Mouse (Mus musculus): ENCODE results near the gene Mier2.

- TF ChIP-seq CTCF (IDR thresholded peaks at IDR 0.05; ENCODE audit: extremely low read depth, insufficient read depth, low read length) (no peak), POLR2A (IDR thresholded peaks at IDR 0.05; ENCODE audit: extremely low read depth, insufficient read depth, low read length) (no peak)
Observed at GRCm38 (mm10) chr10:79526661-79527452, 28.1 kb downstream of the Mier2 start.
